Mouse (Mus musculus) kidney, adult 2 months (tissue): ENCODE results near the gene Ccnl2. TPM values are rescaled to one million over a fixed set of nuclear protein-coding genes. Genes with fewer than 3 reads are reported as not detected.
A peak's percentile ranks its signal among the peaks of the same experiment; 100 is the strongest.

Experiments used
- DNase-seq: peaks from one replicate; pipeline ENCODE4 v3.0.0; 2021
- H3K27ac ChIP-seq: fragments of 200-500 bp; 2 replicates; pipeline ENCODE4 v1.5.1; 2012; ENCODE audit warnings: low read depth, low read length, control low read depth, inconsistent platforms; ENCODE audit not compliant: insufficient read depth
- H3K27me3 ChIP-seq: fragments of 200-500 bp; replicated peaks from 2 replicates; pipeline ENCODE4 v1.6.1; 2012; ENCODE audit warnings: mild to moderate bottlenecking, moderate library complexity, low read length, inconsistent platforms; ENCODE audit not compliant: control insufficient read depth, insufficient read depth
- H3K36me3 ChIP-seq: fragments of 200-500 bp; 2 replicates; pipeline ENCODE4 v1.6.1; 2012; ENCODE audit warnings: mild to moderate bottlenecking, moderate library complexity, low read length, inconsistent platforms; ENCODE audit not compliant: control insufficient read depth, insufficient read depth
- H3K4me1 ChIP-seq: fragments of 200-500 bp; 2 replicates; pipeline ENCODE4 v1.6.1; 2011; ENCODE audit warnings: low read length; ENCODE audit not compliant: control insufficient read depth, insufficient read depth
- H3K4me3 ChIP-seq: fragments of 200-500 bp; 2 replicates; pipeline ENCODE4 v1.5.1; 2011; ENCODE audit warnings: mild to moderate bottlenecking, low read depth, low read length, control low read depth; ENCODE audit not compliant: insufficient read depth
- CTCF ChIP-seq: fragments of 200-500 bp; conservative IDR thresholded peaks from 2 replicates; pipeline ENCODE4 v1.5.1; 2011; ENCODE audit warnings: low read depth, mild to moderate bottlenecking, control low read depth, low read length, moderate library complexity, mixed read lengths; ENCODE audit not compliant: insufficient read depth, insufficient read length
- POLR2A ChIP-seq: fragments of 200-500 bp; IDR thresholded peaks from one replicate; pipeline ENCODE4 v1.6.1; 2011; ENCODE audit warnings: low read depth, low read length, control low read depth
- WGBS: fragments of 180-500 bp; shearing (Covaris S2); methylation state at CpG from one replicate; pipeline ENCODE4 v1.1.7; 2018; 5-methylcytosine and 5-hydroxymethylcytosine counted together
- polyA plus RNA-seq: library from polyadenylated mRNA; depleted of rRNA; stranded (reverse); fragments of >200 nt; gene quantifications from 2 replicates; pipeline ENCODE4 v1.2.3, GENCODE M21; 2012

Ccnl2 gene
- polyA plus RNA-seq, 1 experiment = 54.1 TPM

DNA sequence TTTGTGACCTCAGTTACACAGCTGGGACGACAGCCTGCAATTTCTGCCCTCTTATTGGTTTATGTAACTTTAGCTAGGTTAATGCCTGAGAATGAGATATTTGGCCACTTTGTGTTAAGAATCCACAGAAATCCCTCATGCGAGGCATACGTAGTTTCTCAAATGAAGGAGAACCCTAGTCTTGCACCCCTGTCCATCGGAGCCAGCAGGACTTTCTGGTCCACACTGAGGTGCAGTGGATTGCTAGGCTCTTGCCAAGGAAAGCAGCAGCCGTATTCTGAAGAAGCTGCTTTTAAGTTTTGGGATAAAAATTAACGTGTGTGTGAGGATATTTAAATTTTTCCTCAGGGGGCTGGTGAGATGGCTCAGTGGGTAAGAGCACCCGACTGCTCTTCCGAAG lies 18.3 kb downstream of the Ccnl2 start:
- Histone ChIP-seq H3K27me3 (no peaks in the 10 kb centered on the region), H3K4me3 (peak overlapping the region; percentile 17; the same call in 1 of the 2 replicates), H3K4me1 (peaks cover 13% of the 10 kb centered on the region; the same call in 1 of the 2 replicates), H3K27ac (no peak overlapping the region; the same call in 1 of the 2 replicates), H3K36me3 (no peaks in the 10 kb centered on the region)
- TF ChIP-seq CTCF (no peak), POLR2A (no peak)
- WGBS = 29% methylated on average over 8 of the region's 8 CpGs
- DNase-seq = peak; percentile 47

DNA sequence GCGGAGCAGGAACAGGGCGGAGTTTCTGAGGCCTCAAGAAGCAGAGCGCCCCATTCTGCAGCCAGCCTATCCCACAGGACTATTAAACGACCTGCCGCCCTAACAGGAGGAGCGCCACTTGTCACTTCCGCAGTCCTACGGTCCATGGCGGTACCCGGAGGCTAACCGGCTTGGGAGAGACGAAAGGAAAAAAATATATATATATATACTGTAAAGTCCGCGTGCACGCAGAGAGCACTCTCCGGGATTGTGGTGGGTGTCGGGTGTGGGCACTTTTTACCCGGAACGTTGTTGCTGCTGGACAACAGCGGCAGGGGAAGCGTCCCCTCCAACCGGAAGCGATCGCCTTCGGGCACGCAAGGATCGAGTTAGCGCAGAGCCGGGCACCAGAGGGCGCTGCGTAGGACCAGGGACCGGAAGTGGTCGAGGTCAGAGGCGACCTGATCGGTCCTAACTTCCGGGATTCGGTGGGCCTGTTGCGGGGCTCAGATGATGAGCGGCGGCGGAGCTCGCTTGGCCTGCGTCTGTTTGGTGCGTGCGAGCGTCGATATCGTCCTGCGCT lies 19.0 kb downstream of the Ccnl2 start, which contains the start of gene Aurkaip1:
Gene Aurkaip1, plus strand, starts transcription at position 68 of the 562 bp plus-strand sequence.
- under 1% methylated on average over 49 of the region's 49 CpGs for WGBS
- TF ChIP-seq CTCF (peak; percentile 94), POLR2A (no peak)
- H3K4me3 ChIP-seq = peak within 1 kb of the TSS; percentile 97
- DNase-seq = peak; percentile 97
- H3K4me1 ChIP-seq = peaks cover 13% of the 10 kb centered on the region; the same call in 1 of the 2 replicates
- peak within 1 kb of the TSS; percentile 91 for H3K27ac ChIP-seq
- no peaks in the 10 kb centered on the region for H3K27me3 ChIP-seq
- H3K36me3 ChIP-seq = no peaks in the 10 kb centered on the region

DNA sequence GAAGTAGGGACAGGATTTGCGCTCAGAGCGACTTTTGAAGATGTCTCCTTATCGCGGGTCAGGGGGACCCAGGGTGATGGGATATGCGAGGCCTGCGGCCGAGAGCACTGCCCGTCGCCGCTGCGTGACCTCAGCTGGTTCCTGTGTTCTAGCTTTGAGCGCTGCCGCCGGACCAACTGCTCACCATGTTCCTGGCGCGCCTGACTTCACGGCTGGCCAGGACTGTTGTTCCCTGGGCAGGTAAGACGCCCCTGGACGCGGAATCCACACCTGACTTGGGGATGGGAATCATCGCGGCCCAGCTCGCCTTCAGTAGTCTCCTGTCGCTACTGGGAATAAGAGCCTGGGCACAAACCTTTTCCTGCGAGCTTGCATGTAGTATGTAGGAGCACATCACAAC lies 19.5 kb downstream of the Ccnl2 start:
- DNase-seq = peak; percentile 55
- Histone ChIP-seq H3K4me3 (peak overlapping the region; percentile 97), H3K4me1 (peaks cover 13% of the 10 kb centered on the region; the same call in 1 of the 2 replicates), H3K36me3 (no peaks in the 10 kb centered on the region), H3K27me3 (no peaks in the 10 kb centered on the region), H3K27ac (peak overlapping the region; percentile 91)
- WGBS = under 1% methylated on average over 25 of the region's 25 CpGs
- TF ChIP-seq POLR2A (no peak), CTCF (no peak)

DNA sequence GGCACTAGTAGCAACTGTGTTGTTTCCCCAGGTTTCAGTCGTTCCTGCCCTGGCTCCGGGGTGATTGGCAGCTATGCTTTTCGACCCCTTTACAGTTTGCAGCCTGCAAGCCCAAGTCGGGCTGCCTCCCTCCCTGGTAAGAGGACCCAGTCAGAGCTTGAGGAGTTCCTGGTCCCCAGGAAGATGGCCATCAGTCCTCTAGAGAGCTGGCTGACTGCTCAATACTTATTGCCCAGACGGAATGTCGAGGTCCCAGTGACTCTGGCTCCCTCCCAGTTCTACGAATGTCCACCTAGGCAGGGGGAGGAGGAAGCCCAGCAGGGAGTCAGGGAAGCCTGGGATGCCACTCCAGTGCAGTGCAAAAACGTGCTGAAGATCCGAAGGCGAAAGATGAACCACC lies 20.0 kb downstream of the Ccnl2 start:
- Histone ChIP-seq H3K36me3 (no peaks in the 10 kb centered on the region), H3K4me3 (peak overlapping the region; percentile 97), H3K27ac (no peak overlapping the region), H3K4me1 (peaks cover 13% of the 10 kb centered on the region; the same call in 1 of the 2 replicates), H3K27me3 (no peaks in the 10 kb centered on the region)
- TF ChIP-seq CTCF (no peak), POLR2A (no peak)
- DNase-seq = no peak
- whole genome bisulfite sequencing = 35% methylated on average over 10 of the region's 10 CpGs

DNA sequence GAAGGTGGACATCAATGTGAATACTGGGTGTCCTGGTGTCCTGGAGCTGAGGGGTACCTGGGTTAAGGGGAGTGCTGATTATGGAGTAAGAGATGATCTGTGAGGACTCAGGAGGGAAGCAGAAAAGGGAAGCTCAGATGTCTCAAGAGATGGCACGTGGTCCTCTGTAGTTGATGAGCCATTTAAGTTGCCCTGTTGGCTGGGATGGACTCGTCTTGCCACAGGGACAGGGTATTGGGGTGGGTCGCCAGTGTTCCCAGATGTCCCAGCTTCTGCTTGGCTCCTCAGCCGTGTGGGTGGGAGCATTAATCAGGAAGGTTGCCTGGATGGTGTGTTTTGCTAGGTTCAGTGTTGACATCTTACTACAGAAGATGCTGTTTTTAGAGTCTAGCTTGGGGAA lies 20.9 kb downstream of the Ccnl2 start:
- Histone ChIP-seq H3K27ac (no peak overlapping the region), H3K4me1 (peaks cover 13% of the 10 kb centered on the region; the same call in 1 of the 2 replicates), H3K36me3 (no peaks in the 10 kb centered on the region), H3K4me3 (no peak overlapping the region), H3K27me3 (no peaks in the 10 kb centered on the region)
- no peak for TF ChIP-seq CTCF
- TF ChIP-seq POLR2A = no peak
- 79% methylated on average over 4 of the region's 4 CpGs for whole genome bisulfite sequencing
- DNase-seq = no peak

DNA sequence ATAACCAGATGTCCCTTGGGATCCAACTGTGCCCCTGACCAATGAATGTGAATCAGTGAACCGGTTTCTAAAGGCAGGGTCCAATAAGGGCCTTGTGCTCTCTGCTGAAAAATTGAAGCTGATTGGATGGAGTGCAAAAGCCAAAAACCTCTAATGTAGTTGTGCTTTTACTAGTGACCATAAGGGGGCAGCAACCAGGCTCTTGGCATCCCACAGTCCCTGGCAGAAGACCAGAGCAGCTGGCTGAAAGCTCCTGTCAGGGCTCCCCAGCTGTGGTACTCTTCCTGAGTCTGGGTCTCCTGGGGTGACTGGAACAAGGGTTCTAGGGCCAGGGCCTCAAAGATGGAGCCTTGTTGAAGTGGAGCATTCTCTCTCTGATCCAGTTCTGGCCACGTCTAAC lies 21.5 kb downstream of the Ccnl2 start:
- 20% methylated on average over 2 of the region's 2 CpGs for WGBS
- Histone ChIP-seq H3K27me3 (no peaks in the 10 kb centered on the region), H3K4me1 (peaks cover 13% of the 10 kb centered on the region; the same call in 1 of the 2 replicates), H3K4me3 (no peak overlapping the region), H3K27ac (peak overlapping the region; percentile 57), H3K36me3 (no peaks in the 10 kb centered on the region)
- TF ChIP-seq CTCF (peak; percentile 75), POLR2A (no peak)
- peak; percentile 94 for DNase-seq

DNA sequence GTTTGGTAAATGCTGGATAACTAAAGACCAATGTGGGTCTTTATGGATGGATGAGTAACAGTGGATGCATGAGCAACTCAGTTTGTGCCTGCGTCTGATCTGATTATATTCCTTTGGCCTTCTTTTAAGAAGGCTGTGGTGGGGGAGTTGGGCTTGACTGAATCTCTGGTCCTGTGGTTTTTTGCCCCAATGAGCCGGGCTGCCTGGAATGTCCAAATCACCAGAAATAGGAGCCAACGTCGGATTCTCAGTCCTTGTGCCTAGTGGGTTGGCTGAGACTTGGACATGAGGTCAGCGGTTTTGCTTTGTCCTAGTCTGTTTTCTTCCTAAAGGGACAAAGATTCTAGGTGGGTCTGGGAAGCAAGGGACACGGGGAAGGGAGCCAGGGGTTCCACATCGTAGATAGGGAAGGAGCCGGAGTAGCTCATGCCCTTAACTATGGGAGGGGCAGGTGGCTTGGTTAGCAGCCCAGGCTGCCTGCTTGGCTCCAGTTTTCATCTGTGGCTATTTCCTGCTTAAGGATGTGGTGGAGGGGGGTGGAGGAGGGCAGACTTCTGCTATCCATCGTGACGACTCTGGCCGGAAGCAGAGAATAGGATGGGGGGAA lies 25.2 kb downstream of the Ccnl2 start:
- Histone ChIP-seq H3K36me3 (no peaks in the 10 kb centered on the region), H3K27ac (peak overlapping the region; percentile 77), H3K27me3 (no peaks in the 10 kb centered on the region), H3K4me3 (no peak overlapping the region), H3K4me1 (peaks cover 19% of the 10 kb centered on the region)
- WGBS = 58% methylated on average over 11 of the region's 11 CpGs
- DNase-seq = peak; percentile 74
- TF ChIP-seq CTCF (no peak), POLR2A (no peak)
